In genomic region chr8:121718925-121719324, GRCm38 (mm10) we compare ENCODE assay signal across 26 mouse cellular contexts. TPM values are rescaled to one million over a fixed set of nuclear protein-coding genes. Genes with fewer than 3 reads are reported as not detected.
"Had no signal": no experiment of that assay in that cellular context is flagged by ENCODE, and none has a peak within 500 bp of the region (broad histone marks: within the 10 kb centered on the region; RNA-seq: fewer than 3 reads in every experiment).

No protein-coding gene starts in this region.

- H3K9ac ChIP-seq: heart, embryonic 13.5 days; heart, embryonic 15.5 days; hindbrain, embryonic 13.5 days; hindbrain, embryonic 15.5 days; intestine, embryonic 15.5 days; kidney, embryonic 15.5 days; limb, embryonic 12.5 days; liver, embryonic 14.5 days had no signal

- H3K27me3 ChIP-seq: hindbrain, embryonic 15.5 days had no signal

- H3K36me3 ChIP-seq: heart, embryonic 13.5 days; heart, embryonic 15.5 days; hindbrain, embryonic 13.5 days; hindbrain, embryonic 15.5 days; intestine, embryonic 15.5 days; kidney, embryonic 15.5 days; limb, embryonic 10.5 days; limb, embryonic 12.5 days had no signal

- H3K4me3 ChIP-seq: heart, adult 2 months; heart, embryonic 13.5 days; heart, embryonic 15.5 days; hindbrain, embryonic 13.5 days; hindbrain, embryonic 15.5 days; intestine, embryonic 15.5 days; kidney, embryonic 15.5 days; layer of hippocampus, adult 2 months; left cerebral cortex, adult 2 months; limb, embryonic 10.5 days; limb, embryonic 12.5 days had no signal

- ATAC-seq: inflammation-experienced regulatory T-cells, adult 6 months; intestine, embryonic 15.5 days; intestine, postnatal 0 days had no signal

- H3K27ac ChIP-seq: heart, adult 2 months; heart, embryonic 13.5 days; heart, embryonic 15.5 days; hindbrain, embryonic 13.5 days; hindbrain, embryonic 15.5 days; intestine, embryonic 15.5 days; kidney, embryonic 15.5 days; left cerebral cortex, adult 2 months; limb, embryonic 10.5 days; limb, embryonic 12.5 days; liver, embryonic 14.5 days had no signal

- H3K9me3 ChIP-seq: heart, embryonic 13.5 days; heart, embryonic 15.5 days; hindbrain, embryonic 13.5 days; hindbrain, embryonic 15.5 days; intestine, embryonic 15.5 days; kidney, embryonic 15.5 days; limb, embryonic 10.5 days; limb, embryonic 12.5 days had no signal

- DNase-seq: gastrocnemius, postnatal 14 days; gastrocnemius, postnatal 36 days; heart, adult 11 months; heart, adult 2 months; heart, postnatal 14 days; heart, postnatal 36 days; kidney, adult 18-20 months; kidney, adult 8-10 months; kidney, postnatal 10 days; kidney, postnatal 4 days; liver had no signal

- H3K4me1 ChIP-seq: heart, embryonic 13.5 days; intestine, embryonic 15.5 days had no signal

- H3K4me2 ChIP-seq: heart, embryonic 11.5 days; heart, embryonic 13.5 days; heart, embryonic 15.5 days; hindbrain, embryonic 13.5 days; hindbrain, embryonic 15.5 days; intestine, embryonic 15.5 days; kidney, embryonic 15.5 days; limb, embryonic 12.5 days; liver, embryonic 11.5 days had no signal

RNA-seq across cellular contexts. Expression of gene Jph3, which starts 10.5 kb away (rescaled TPM):
- polyA plus RNA-seq: inflammation-experienced regulatory T-cells, adult 6 months; liver, embryonic 14.5 days had no signal
